Mouse (Mus musculus) thymus, adult 2 months (tissue): Measurements from ENCODE around the gene Olfr193. TPM values are rescaled to one million over a fixed set of nuclear protein-coding genes. Genes with fewer than 3 reads are reported as not detected.
"Not testable (repeated sequence)": the region's sequence is repeated elsewhere in the genome, so short reads cannot be mapped to it uniquely, and the experiment has no call there.

Experiments used
- DNase-seq: peaks from one replicate; pipeline ENCODE4 v3.0.0; 2021
- H3K27ac ChIP-seq: fragments of 200-500 bp; 2 replicates; pipeline ENCODE4 v1.5.1; 2012; ENCODE audit warnings: low read length, control low read depth; ENCODE audit not compliant: control insufficient read depth, insufficient read depth
- H3K27me3 ChIP-seq: fragments of 200-500 bp; 2 replicates; pipeline ENCODE4 v1.6.1; 2012; ENCODE audit warnings: mild to moderate bottlenecking, low read length, moderate library complexity, mixed read lengths; ENCODE audit not compliant: control insufficient read depth, insufficient read depth
- H3K36me3 ChIP-seq: fragments of 200-500 bp; 2 replicates; pipeline ENCODE4 v1.6.1; 2012; ENCODE audit warnings: mild to moderate bottlenecking, low read length, moderate library complexity; ENCODE audit not compliant: control insufficient read depth, insufficient read depth
- H3K4me1 ChIP-seq: fragments of 200-500 bp; replicated peaks from 2 replicates; pipeline ENCODE4 v1.6.1; 2012; ENCODE audit warnings: low read length; ENCODE audit not compliant: control insufficient read depth, insufficient read depth
- H3K4me3 ChIP-seq: fragments of 200-500 bp; 2 replicates; pipeline ENCODE4 v1.5.1; 2012; ENCODE audit warnings: mild to moderate bottlenecking, low read length, control low read depth, moderate library complexity; ENCODE audit not compliant: control insufficient read depth, insufficient read depth
- CTCF ChIP-seq: fragments of 200-500 bp; IDR thresholded peaks from 2 replicates; pipeline ENCODE4 v1.5.1; 2012; ENCODE audit warnings: mild to moderate bottlenecking, control low read depth, low read length, moderate library complexity, borderline replicate concordance; ENCODE audit not compliant: control insufficient read depth, poor library complexity, insufficient read depth; ENCODE audit errors: extremely low read depth
- POLR2A ChIP-seq: fragments of 200-500 bp; IDR thresholded peaks from 2 replicates; pipeline ENCODE4 v1.6.1; 2012; ENCODE audit warnings: mild to moderate bottlenecking, low read length, control low read depth, moderate library complexity; ENCODE audit not compliant: control insufficient read depth, poor library complexity, insufficient read depth; ENCODE audit errors: extremely low read depth
- WGBS: fragments of 180-500 bp; shearing (Covaris S2); methylation state at CpG from one replicate; pipeline ENCODE4 v1.1.7; 2018; 5-methylcytosine and 5-hydroxymethylcytosine counted together
- polyA plus RNA-seq: library from polyadenylated mRNA; depleted of rRNA; stranded (reverse); fragments of >200 nt; gene quantifications from 2 replicates; pipeline ENCODE4 v1.2.3, GENCODE M21; 2012; rRNA removed

Gene Olfr193
- polyA plus RNA-seq, 1 experiment, result not detected

GRCm38 (mm10) chr16:59105312-59105711, 6.4 kb downstream of the Olfr193 start:
- Histone ChIP-seq H3K4me1 (no peaks in the 10 kb centered on the region), H3K27ac (no peak overlapping the region), H3K27me3 (no peaks in the 10 kb centered on the region), H3K36me3 (no peaks in the 10 kb centered on the region), H3K4me3 (no peak overlapping the region)
- 75% methylated on average over 2 of the region's 2 CpGs for WGBS
- no peak for DNase-seq
- TF ChIP-seq CTCF (no peak), POLR2A (no peak)

DNA sequence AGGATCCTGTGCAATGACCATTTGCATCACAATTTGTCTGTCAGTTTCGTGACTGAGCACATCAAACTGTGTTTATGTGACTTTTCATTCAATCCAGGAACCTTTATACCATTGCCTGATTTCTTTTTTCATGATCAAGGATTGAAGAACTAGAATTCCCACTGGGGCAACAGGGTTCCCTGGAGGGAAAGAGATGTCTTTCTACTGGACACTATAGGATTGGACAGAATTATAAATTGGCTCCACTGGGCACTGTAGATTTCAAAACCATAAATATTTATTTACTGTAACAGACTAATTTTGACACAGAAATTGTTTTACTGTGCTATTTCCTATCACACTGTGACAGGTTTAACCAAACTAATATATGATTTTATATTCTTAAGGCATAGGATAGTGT, 22.0 kb downstream of the Olfr193 start, which contains the start of gene Olfr191:
Gene Olfr191 (minus strand): TSS at position 101 of the 400 bp plus-strand sequence.
- 33% methylated on average over 1 of the region's 1 CpGs for WGBS
- H3K36me3 ChIP-seq, H3K4me3 ChIP-seq, H3K27me3 ChIP-seq, DNase-seq, H3K4me1 ChIP-seq, H3K27ac ChIP-seq: not testable (repeated sequence)

GRCm38 (mm10) chr16:59081113-59081512, 30.6 kb downstream of the Olfr193 start:
- not testable (repeated sequence) for H3K36me3 ChIP-seq, H3K27me3 ChIP-seq, H3K4me1 ChIP-seq, H3K27ac ChIP-seq, H3K4me3 ChIP-seq, DNase-seq
- WGBS, result 82% methylated on average over 2 of the region's 2 CpGs

DNA sequence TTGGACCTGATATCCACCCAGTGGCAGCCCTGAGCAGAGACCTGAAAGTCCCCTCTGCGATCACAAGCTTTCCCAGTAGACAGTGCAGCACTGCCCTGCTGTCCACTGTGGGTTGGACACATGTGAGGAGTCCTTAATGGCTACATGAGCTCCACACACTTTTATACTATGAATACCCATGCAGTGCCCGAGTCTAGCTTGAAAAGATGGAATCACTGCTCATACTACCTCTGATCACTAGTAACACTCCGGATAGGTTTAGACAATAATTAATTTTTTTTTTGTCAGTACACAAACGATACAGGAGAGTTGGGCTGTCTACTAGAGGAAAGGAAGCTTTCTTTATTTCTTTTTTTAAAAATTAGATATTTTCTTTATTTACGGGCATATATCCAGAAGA, 33.8 kb downstream of the Olfr193 start, which contains the start of gene Olfr190:
Gene Olfr190 (minus strand): TSS at position 101 of the 400 bp plus-strand sequence.
- H3K4me3 ChIP-seq, result no peak within 1 kb of the TSS
- H3K36me3 ChIP-seq, result no peaks in the 10 kb centered on the region
- H3K27ac ChIP-seq, result no peak within 1 kb of the TSS
- H3K4me1 ChIP-seq, result no peaks in the 10 kb centered on the region
- no peak for DNase-seq
- H3K27me3 ChIP-seq, result no peaks in the 10 kb centered on the region
- TF ChIP-seq POLR2A (no peak), CTCF (no peak)
- 92% methylated on average over 5 of the region's 5 CpGs for WGBS

- no peak for DNase-seq
- no peak overlapping the region for H3K4me3 ChIP-seq
- no peaks in the 10 kb centered on the region for H3K4me1 ChIP-seq
- no peaks in the 10 kb centered on the region for H3K36me3 ChIP-seq
- H3K27ac ChIP-seq, result no peak overlapping the region
- no peaks in the 10 kb centered on the region for H3K27me3 ChIP-seq
- 80% methylated on average over 1 of the region's 1 CpGs for WGBS
- TF ChIP-seq CTCF (no peak), POLR2A (no peak)
These were observed 38.2 kb downstream of the Olfr193 start for GRCm38 (mm10) chr16:59073520-59073919.

GRCm38 (mm10) chr16:59071755-59072154, 39.9 kb downstream of the Olfr193 start:
- Histone ChIP-seq H3K27me3 (no peaks in the 10 kb centered on the region), H3K4me3 (no peak overlapping the region), H3K36me3 (no peaks in the 10 kb centered on the region), H3K4me1 (no peaks in the 10 kb centered on the region), H3K27ac (no peak overlapping the region)
- TF ChIP-seq CTCF, result no peak
- no peak for TF ChIP-seq POLR2A
- no peak for DNase-seq

DNA sequence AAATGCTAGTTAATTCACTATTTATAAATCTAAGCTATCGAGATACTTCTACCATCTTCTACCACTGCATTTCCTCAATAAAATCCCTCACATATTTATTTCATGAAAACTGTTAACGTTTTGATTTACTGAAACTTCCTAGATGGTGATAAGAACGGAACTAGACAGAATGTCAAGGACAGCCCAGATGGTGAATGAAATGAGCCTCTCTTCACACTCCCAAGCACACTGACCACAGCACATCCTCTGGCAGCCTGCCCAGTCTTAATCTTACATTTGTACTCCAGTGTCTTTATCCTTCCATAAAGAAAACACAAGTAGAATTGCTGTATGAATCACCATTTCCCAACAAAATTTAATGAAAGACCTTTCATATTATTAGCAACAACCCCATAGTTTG, 49.3 kb downstream of the Olfr193 start:
- not testable (repeated sequence) for DNase-seq, H3K4me3 ChIP-seq, H3K27ac ChIP-seq, H3K36me3 ChIP-seq, H3K27me3 ChIP-seq, H3K4me1 ChIP-seq
- 75% methylated on average over 3 of the region's 3 CpGs for WGBS

Other genes starting within 250 kb of the Olfr193 start
- not detected in 2 replicates for gene Olfr177, start 237.1 kb downstream of the Olfr193 start, polyA plus RNA-seq
- gene Olfr178, start 219.8 kb downstream of the Olfr193 start, polyA plus RNA-seq, result not detected in 2 replicates
- not detected in 2 replicates for gene Olfr181, start 183.1 kb downstream of the Olfr193 start, polyA plus RNA-seq
- not detected in 2 replicates for gene Olfr180, start 182.5 kb downstream of the Olfr193 start, polyA plus RNA-seq
- gene Olfr183, start 116.5 kb downstream of the Olfr193 start, polyA plus RNA-seq, result not detected in 2 replicates
- gene Olfr186, start 81.6 kb downstream of the Olfr193 start, polyA plus RNA-seq, result not detected in 2 replicates
- gene Olfr187, start 72.1 kb downstream of the Olfr193 start, polyA plus RNA-seq, result not detected in 2 replicates
- not detected in 2 replicates for gene Olfr190, start 33.9 kb downstream of the Olfr193 start, polyA plus RNA-seq
- not detected in 2 replicates for gene Olfr191, start 22.1 kb downstream of the Olfr193 start, polyA plus RNA-seq
- gene Olfr194, start 9.2 kb upstream of the Olfr193 start, polyA plus RNA-seq, result not detected in 2 replicates
- not detected in 2 replicates for gene Olfr195, start 35.2 kb upstream of the Olfr193 start, polyA plus RNA-seq
- not detected in 2 replicates for gene Olfr196, start 58.6 kb upstream of the Olfr193 start, polyA plus RNA-seq
- not detected in 2 replicates for gene Olfr198, start 91.7 kb upstream of the Olfr193 start, polyA plus RNA-seq
- gene Olfr199, start 107.9 kb upstream of the Olfr193 start, polyA plus RNA-seq, result not detected in 2 replicates
- not detected in 2 replicates for gene Olfr201, start 160.8 kb upstream of the Olfr193 start, polyA plus RNA-seq
- gene Olfr202, start 174.9 kb upstream of the Olfr193 start, polyA plus RNA-seq, result not detected in 2 replicates
- gene Olfr203, start 187.0 kb upstream of the Olfr193 start, polyA plus RNA-seq, result not detected in 2 replicates
- gene Olfr204, start 206.4 kb upstream of the Olfr193 start, polyA plus RNA-seq, result not detected in 2 replicates
- gene Olfr205, start 219.3 kb upstream of the Olfr193 start, polyA plus RNA-seq, result not detected in 2 replicates
- not detected in 2 replicates for gene Olfr206, start 237.4 kb upstream of the Olfr193 start, polyA plus RNA-seq